In genomic region chr10:86976001-86976726, GRCm38 (mm10) we compare ENCODE assay signal across 8 mouse cellular contexts. TPM values are rescaled to one million over a fixed set of nuclear protein-coding genes. Genes with fewer than 3 reads are reported as not detected.
DNase-seq lines count a peak whose midpoint lies in the region.

No protein-coding gene starts in this region.

- DNase-seq in heart, postnatal 4 days, result peak; percentile 54
- DNase-seq in heart, adult 11 months, result no peak
- DNase-seq in B cell, adult 2 months, result peak; percentile 57 to 60
- DNase-seq in adrenal gland, adult 18-20 months (ENCODE audit: low spot score in 2 of 2), result peak; percentile 45 to 55
- DNase-seq in kidney, postnatal 14 days, result peak; percentile 45
- peak; percentile 57 for DNase-seq in lung, postnatal 14 days
- no peak for DNase-seq in embryo, embryonic 9.5 days (ENCODE audit: extremely low spot score)
- DNase-seq in neural tube, embryonic 10.5 days (ENCODE audit: extremely low spot score, low spot score), result no peak

RNA-seq across cellular contexts. Expression of gene Stab2, which starts 31.7 kb away (rescaled TPM):
- total RNA-seq in heart, postnatal 4 days (2021), result under 1 TPM; 0.12 to 0.25 TPM
- under 1 TPM; 0.03 to 0.22 TPM for total RNA-seq in adrenal gland, adult 18-20 months (2021)

Comparison
In these comparisons a context has a peak if more than half of its experiments do, and no peak if none do; other contexts are left out.
1. DNase-seq: peak in heart, postnatal 4 days (single experiment), B cell, adult 2 months (2 of 2), adrenal gland, adult 18-20 months (2 of 2), kidney, postnatal 14 days (single experiment) and lung, postnatal 14 days (single experiment); none in heart, adult 11 months (single experiment), embryo, embryonic 9.5 days (single experiment) and neural tube, embryonic 10.5 days (single experiment).